Mouse (Mus musculus) olfactory bulb, adult 2 months (tissue): ENCODE results near the gene Ajap1. TPM values are rescaled to one million over a fixed set of nuclear protein-coding genes. Genes with fewer than 3 reads are reported as not detected.

Experiments used
- H3K27ac ChIP-seq: fragments of 200-500 bp; 2 replicates; pipeline ENCODE4 v1.5.1; 2012; ENCODE audit warnings: low read depth, low read length; ENCODE audit not compliant: insufficient read depth
- H3K4me1 ChIP-seq: fragments of 200-500 bp; 2 replicates; pipeline ENCODE4 v1.6.1; 2012; ENCODE audit warnings: low read length; ENCODE audit not compliant: control insufficient read depth, insufficient read depth
- H3K4me3 ChIP-seq: fragments of 200-500 bp; 2 replicates; pipeline ENCODE4 v1.5.1; 2012; ENCODE audit warnings: mild to moderate bottlenecking, low read depth, low read length, moderate library complexity; ENCODE audit not compliant: insufficient read depth
- CTCF ChIP-seq: fragments of 200-500 bp; IDR thresholded peaks from 2 replicates; pipeline ENCODE4 v1.5.1; 2012; ENCODE audit warnings: low read depth, mild to moderate bottlenecking, low read length, moderate library complexity; ENCODE audit not compliant: insufficient read depth
- POLR2A ChIP-seq: fragments of 200-500 bp; IDR thresholded peaks from 2 replicates; pipeline ENCODE4 v1.6.1; 2012; ENCODE audit warnings: mild to moderate bottlenecking, low read depth, low read length, moderate library complexity; ENCODE audit not compliant: insufficient read depth
- WGBS: fragments of 180-500 bp; shearing (Covaris S2); methylation state at CpG from one replicate; pipeline ENCODE4 v1.1.7; 2018; 5-methylcytosine and 5-hydroxymethylcytosine counted together
- polyA plus RNA-seq: library from polyadenylated mRNA; stranded (reverse); fragments of >200 nt; gene quantifications from 2 replicates; pipeline ENCODE4 v1.2.4, GENCODE M21; 2012; ENCODE audit warnings: low replicate concordance; ENCODE audit not compliant: missing spikeins, insufficient read depth, insufficient read length

The Ajap1 gene
- polyA plus RNA-seq, 1 experiment: not detected

GRCm38 (mm10) chr4:153435917-153436316 lies 46.7 kb downstream of the Ajap1 start:
- Histone ChIP-seq H3K4me1 (peaks cover 79% of the 10 kb centered on the region), H3K27ac (peak overlapping the region; percentile 81), H3K4me3 (no peak overlapping the region)
- TF ChIP-seq CTCF (no peak), POLR2A (no peak)
- WGBS: 16% methylated on average over 5 of the region's 5 CpGs

GRCm38 (mm10) chr4:153429971-153430370 lies 52.6 kb downstream of the Ajap1 start:
- TF ChIP-seq POLR2A: no peak
- TF ChIP-seq CTCF: no peak
- WGBS: 94% methylated on average over 2 of the region's 2 CpGs
- Histone ChIP-seq H3K4me1 (peaks cover 53% of the 10 kb centered on the region), H3K27ac (no peak overlapping the region), H3K4me3 (no peak overlapping the region)

GRCm38 (mm10) chr4:153425961-153426656 lies 56.5 kb downstream of the Ajap1 start:
- TF ChIP-seq POLR2A (no peak), CTCF (no peak)
- WGBS: 85% methylated on average over 16 of the region's 16 CpGs
- no peak overlapping the region for H3K27ac ChIP-seq

GRCm38 (mm10) chr4:153424324-153424723 lies 58.3 kb downstream of the Ajap1 start:
- H3K27ac ChIP-seq: no peak overlapping the region
- no peak overlapping the region for H3K4me3 ChIP-seq
- peaks cover 60% of the 10 kb centered on the region for H3K4me1 ChIP-seq
- WGBS: 63% methylated on average over 10 of the region's 10 CpGs
- TF ChIP-seq CTCF: no peak
- no peak for TF ChIP-seq POLR2A

More at GRCm38 (mm10) chr4:153425961-153426656, 56.5 kb downstream of the Ajap1 start:
- H3K4me1 ChIP-seq: peaks cover 49% of the 10 kb centered on the region
- no peak overlapping the region for H3K4me3 ChIP-seq

GRCm38 (mm10) chr4:153417926-153418325 lies 64.7 kb downstream of the Ajap1 start:
- WGBS: 18% methylated on average over 12 of the region's 12 CpGs
- H3K27ac ChIP-seq: no peak overlapping the region
- H3K4me1 ChIP-seq: peaks cover 56% of the 10 kb centered on the region
- H3K4me3 ChIP-seq: no peak overlapping the region
- TF ChIP-seq CTCF (no peak), POLR2A (no peak)

GRCm38 (mm10) chr4:153417164-153417896 lies 65.3 kb downstream of the Ajap1 start:
- no peak overlapping the region for H3K27ac ChIP-seq
- peaks cover 52% of the 10 kb centered on the region for H3K4me1 ChIP-seq
- WGBS: 15% methylated on average over 23 of the region's 23 CpGs

GRCm38 (mm10) chr4:153416111-153416510 lies 66.5 kb downstream of the Ajap1 start:
- Histone ChIP-seq H3K4me3 (no peak overlapping the region), H3K4me1 (peaks cover 42% of the 10 kb centered on the region), H3K27ac (no peak overlapping the region)
- 71% methylated on average over 9 of the region's 9 CpGs for WGBS
- TF ChIP-seq POLR2A (no peak), CTCF (no peak)

More at GRCm38 (mm10) chr4:153417164-153417896, 65.3 kb downstream of the Ajap1 start:
- no peak overlapping the region for H3K4me3 ChIP-seq
- TF ChIP-seq POLR2A (no peak), CTCF (no peak)

- peaks cover 3% of the 10 kb centered on the region; the same call in 1 of the 2 replicates for H3K4me1 ChIP-seq
- no peak overlapping the region for H3K4me3 ChIP-seq
- WGBS: 89% methylated on average over 8 of the region's 8 CpGs
- no peak overlapping the region for H3K27ac ChIP-seq
- TF ChIP-seq CTCF (no peak), POLR2A (no peak)
These were observed 84.2 kb downstream of the Ajap1 start for GRCm38 (mm10) chr4:153398421-153398820.

- TF ChIP-seq POLR2A (no peak), CTCF (no peak)
- Histone ChIP-seq H3K4me3 (no peak overlapping the region), H3K27ac (no peak overlapping the region), H3K4me1 (no peaks in the 10 kb centered on the region)
- 90% methylated on average over 12 of the region's 12 CpGs for WGBS
These were observed 95.1 kb downstream of the Ajap1 start for GRCm38 (mm10) chr4:153387478-153387877.

- Histone ChIP-seq H3K4me3 (no peak overlapping the region), H3K4me1 (peaks cover 10% of the 10 kb centered on the region; the same call in 1 of the 2 replicates), H3K27ac (no peak overlapping the region)
- no peak for TF ChIP-seq POLR2A
- TF ChIP-seq CTCF: no peak
- 73% methylated on average over 7 of the region's 7 CpGs for WGBS
These were observed 101.2 kb downstream of the Ajap1 start for GRCm38 (mm10) chr4:153381433-153381832.
